Mouse (Mus musculus): ENCODE results near the gene Neo1. TPM values are rescaled to one million over a fixed set of nuclear protein-coding genes. Genes with fewer than 3 reads are reported as not detected.

Gene Neo1
- polyA plus RNA-seq, 1 experiment: 5.8 TPM

GRCm38 (mm10) chr9:58847676-58848075 is 188.6 kb downstream of the Neo1 start:
- Histone ChIP-seq H3K4me1 (replicated peaks; ENCODE audit: control insufficient read depth, insufficient read depth, low read length) (no peaks in the 10 kb centered on the region), H3K27ac (ENCODE audit: control insufficient read depth, insufficient read depth, low read length) (no peak overlapping the region), H3K4me3 (ENCODE audit: control insufficient read depth, insufficient read depth, low read length) (no peak overlapping the region), H3K27me3 (ENCODE audit: control insufficient read depth, insufficient read depth, low read length) (no peaks in the 10 kb centered on the region), H3K36me3 (ENCODE audit: control insufficient read depth, insufficient read depth, low read length) (no peaks in the 10 kb centered on the region)
- WGBS: 67% methylated on average over 7 of the region's 7 CpGs
- TF ChIP-seq POLR2A (IDR thresholded peaks at IDR 0.05; ENCODE audit: control insufficient read depth, extremely low read depth, insufficient read depth, low read length, poor library complexity) (no peak), CTCF (IDR thresholded peaks at IDR 0.05; ENCODE audit: borderline replicate concordance, control insufficient read depth, extremely low read depth, insufficient read depth, low read length, poor library complexity) (no peak)
- DNase-seq: no peak

DNA sequence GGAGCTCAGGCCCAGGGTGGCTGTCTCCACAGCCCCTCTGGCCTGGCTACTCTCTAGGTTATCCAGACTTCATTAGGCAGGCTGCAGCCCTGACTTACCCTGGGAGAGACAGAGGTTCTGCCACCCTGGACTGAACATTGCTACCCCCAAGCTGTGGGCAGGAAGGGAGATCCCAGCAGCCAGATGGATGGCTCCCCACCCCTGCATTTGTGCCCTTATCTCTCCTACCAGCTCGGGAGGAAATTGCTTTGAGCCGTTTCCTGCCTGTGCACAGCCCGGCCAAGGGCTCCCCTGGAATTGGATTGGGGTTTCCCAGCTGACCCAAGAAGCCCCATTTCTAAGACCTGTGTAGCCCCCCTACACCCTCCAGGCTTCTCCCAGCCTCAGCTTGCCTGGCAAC is 189.2 kb downstream of the Neo1 start:
- WGBS: 12% methylated on average over 3 of the region's 3 CpGs
- Histone ChIP-seq H3K27ac (ENCODE audit: control insufficient read depth, insufficient read depth, low read length) (no peak overlapping the region), H3K27me3 (ENCODE audit: control insufficient read depth, insufficient read depth, low read length) (no peaks in the 10 kb centered on the region), H3K4me3 (ENCODE audit: control insufficient read depth, insufficient read depth, low read length) (no peak overlapping the region), H3K36me3 (ENCODE audit: control insufficient read depth, insufficient read depth, low read length) (no peaks in the 10 kb centered on the region), H3K4me1 (replicated peaks; ENCODE audit: control insufficient read depth, insufficient read depth, low read length) (no peaks in the 10 kb centered on the region)
- DNase-seq: no peak
- TF ChIP-seq CTCF (IDR thresholded peaks at IDR 0.05; ENCODE audit: borderline replicate concordance, control insufficient read depth, extremely low read depth, insufficient read depth, low read length, poor library complexity): no peak
- TF ChIP-seq POLR2A (IDR thresholded peaks at IDR 0.05; ENCODE audit: control insufficient read depth, extremely low read depth, insufficient read depth, low read length, poor library complexity): no peak

- 87% methylated on average over 3 of the region's 3 CpGs for WGBS
- Histone ChIP-seq H3K4me3 (ENCODE audit: control insufficient read depth, insufficient read depth, low read length) (no peak overlapping the region), H3K27ac (ENCODE audit: control insufficient read depth, insufficient read depth, low read length) (no peak overlapping the region), H3K4me1 (replicated peaks; ENCODE audit: control insufficient read depth, insufficient read depth, low read length) (no peaks in the 10 kb centered on the region), H3K27me3 (ENCODE audit: control insufficient read depth, insufficient read depth, low read length) (no peaks in the 10 kb centered on the region), H3K36me3 (ENCODE audit: control insufficient read depth, insufficient read depth, low read length) (no peaks in the 10 kb centered on the region)
- TF ChIP-seq CTCF (IDR thresholded peaks at IDR 0.05; ENCODE audit: borderline replicate concordance, control insufficient read depth, extremely low read depth, insufficient read depth, low read length, poor library complexity): no peak
- no peak for TF ChIP-seq POLR2A (IDR thresholded peaks at IDR 0.05; ENCODE audit: control insufficient read depth, extremely low read depth, insufficient read depth, low read length, poor library complexity)
- no peak for DNase-seq
Observed at GRCm38 (mm10) chr9:58844597-58844996, 191.6 kb downstream of the Neo1 start.

DNA sequence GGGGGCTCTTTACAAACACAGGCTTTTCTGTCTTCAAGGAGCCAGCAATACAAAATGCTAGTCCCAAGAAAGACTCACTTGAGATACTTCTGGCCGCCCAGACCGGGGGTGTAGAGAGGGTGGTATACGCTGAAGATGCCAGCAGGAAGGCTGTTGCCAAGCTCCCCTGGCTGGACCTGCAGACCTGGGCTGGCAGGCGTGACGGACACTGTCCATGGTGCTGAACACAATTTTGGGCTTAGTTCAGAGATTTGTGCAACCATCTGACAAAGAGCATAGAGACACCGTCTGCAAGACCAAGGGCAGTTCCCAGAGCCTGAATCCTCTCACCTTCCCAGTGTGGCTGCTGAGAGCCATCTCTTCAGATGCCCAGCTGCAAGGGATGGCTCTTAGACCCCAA is 194.6 kb downstream of the Neo1 start:
- Histone ChIP-seq H3K4me1 (replicated peaks; ENCODE audit: control insufficient read depth, insufficient read depth, low read length) (no peaks in the 10 kb centered on the region), H3K4me3 (ENCODE audit: control insufficient read depth, insufficient read depth, low read length) (no peak overlapping the region), H3K27ac (ENCODE audit: control insufficient read depth, insufficient read depth, low read length) (no peak overlapping the region), H3K27me3 (ENCODE audit: control insufficient read depth, insufficient read depth, low read length) (no peaks in the 10 kb centered on the region), H3K36me3 (ENCODE audit: control insufficient read depth, insufficient read depth, low read length) (no peaks in the 10 kb centered on the region)
- WGBS: 22% methylated on average over 6 of the region's 6 CpGs
- TF ChIP-seq POLR2A (IDR thresholded peaks at IDR 0.05; ENCODE audit: control insufficient read depth, extremely low read depth, insufficient read depth, low read length, poor library complexity): no peak
- DNase-seq: peak; percentile 35

- DNase-seq: no peak
- TF ChIP-seq CTCF (IDR thresholded peaks at IDR 0.05; ENCODE audit: borderline replicate concordance, control insufficient read depth, extremely low read depth, insufficient read depth, low read length, poor library complexity) (no peak), POLR2A (IDR thresholded peaks at IDR 0.05; ENCODE audit: control insufficient read depth, extremely low read depth, insufficient read depth, low read length, poor library complexity) (no peak)
- H3K27me3 ChIP-seq (ENCODE audit: control insufficient read depth, insufficient read depth, low read length): no peaks in the 10 kb centered on the region
Observed at GRCm38 (mm10) chr9:58838504-58838903, 197.7 kb downstream of the Neo1 start.

GRCm38 (mm10) chr9:58837174-58837573 is 199.1 kb downstream of the Neo1 start:
- WGBS: 19% methylated on average over 5 of the region's 5 CpGs
- Histone ChIP-seq H3K36me3 (ENCODE audit: control insufficient read depth, insufficient read depth, low read length) (no peaks in the 10 kb centered on the region), H3K27me3 (ENCODE audit: control insufficient read depth, insufficient read depth, low read length) (no peaks in the 10 kb centered on the region), H3K4me3 (ENCODE audit: control insufficient read depth, insufficient read depth, low read length) (no peak overlapping the region), H3K27ac (ENCODE audit: control insufficient read depth, insufficient read depth, low read length) (no peak overlapping the region), H3K4me1 (replicated peaks; ENCODE audit: control insufficient read depth, insufficient read depth, low read length) (no peaks in the 10 kb centered on the region)
- no peak for DNase-seq
- TF ChIP-seq CTCF (IDR thresholded peaks at IDR 0.05; ENCODE audit: borderline replicate concordance, control insufficient read depth, extremely low read depth, insufficient read depth, low read length, poor library complexity) (no peak), POLR2A (IDR thresholded peaks at IDR 0.05; ENCODE audit: control insufficient read depth, extremely low read depth, insufficient read depth, low read length, poor library complexity) (no peak)

More at GRCm38 (mm10) chr9:58838504-58838903, 197.7 kb downstream of the Neo1 start:
- 77% methylated on average over 5 of the region's 5 CpGs for WGBS
- H3K27ac ChIP-seq (ENCODE audit: control insufficient read depth, insufficient read depth, low read length): no peak overlapping the region
- H3K4me1 ChIP-seq (replicated peaks; ENCODE audit: control insufficient read depth, insufficient read depth, low read length): no peaks in the 10 kb centered on the region
- H3K4me3 ChIP-seq (ENCODE audit: control insufficient read depth, insufficient read depth, low read length): no peak overlapping the region
- no peaks in the 10 kb centered on the region for H3K36me3 ChIP-seq (ENCODE audit: control insufficient read depth, insufficient read depth, low read length)

GRCm38 (mm10) chr9:58832939-58833338 is 203.3 kb downstream of the Neo1 start:
- WGBS: 89% methylated on average over 3 of the region's 3 CpGs
- no peak for TF ChIP-seq CTCF (IDR thresholded peaks at IDR 0.05; ENCODE audit: borderline replicate concordance, control insufficient read depth, extremely low read depth, insufficient read depth, low read length, poor library complexity)
- no peak for TF ChIP-seq POLR2A (IDR thresholded peaks at IDR 0.05; ENCODE audit: control insufficient read depth, extremely low read depth, insufficient read depth, low read length, poor library complexity)
- Histone ChIP-seq H3K4me1 (replicated peaks; ENCODE audit: control insufficient read depth, insufficient read depth, low read length) (no peaks in the 10 kb centered on the region; the same call in 1 of the 2 replicates), H3K27ac (ENCODE audit: control insufficient read depth, insufficient read depth, low read length) (no peak overlapping the region), H3K4me3 (ENCODE audit: control insufficient read depth, insufficient read depth, low read length) (no peak overlapping the region), H3K36me3 (ENCODE audit: control insufficient read depth, insufficient read depth, low read length) (no peaks in the 10 kb centered on the region), H3K27me3 (ENCODE audit: control insufficient read depth, insufficient read depth, low read length) (no peaks in the 10 kb centered on the region)
- DNase-seq: no peak
